Mouse (Mus musculus) kidney, embryonic 14.5 days (tissue): ENCODE results near the gene Chrdl2. TPM values are rescaled to one million over a fixed set of nuclear protein-coding genes. Genes with fewer than 3 reads are reported as not detected.
A peak's percentile ranks its signal among the peaks of the same experiment; 100 is the strongest.
"Not testable (repeated sequence)": the region's sequence is repeated elsewhere in the genome, so short reads cannot be mapped to it uniquely, and the experiment has no call there.

Experiments used
- ATAC-seq: fragments of 200-750 bp; cut with Nextera tagmentation; 2 replicates; pipeline ENCODE4 v1.8.0; 2017; ENCODE audit warnings: moderate number of reproducible peaks, mild to moderate bottlenecking, moderate TSS enrichment, moderate library complexity; ENCODE audit not compliant: low FRiP score, low TSS enrichment
- H3K27ac ChIP-seq: fragments of 300-500 bp; sonication (generic); 2 replicates; pipeline ENCODE4 v1.5.1; 2014; ENCODE audit warnings: low read depth, mild to moderate bottlenecking, low read length, moderate library complexity, mixed read lengths
- H3K27me3 ChIP-seq: fragments of 300-500 bp; sonication (generic); 2 replicates; pipeline ENCODE4 v1.6.1; 2014; ENCODE audit warnings: mild to moderate bottlenecking, low read length; ENCODE audit not compliant: control insufficient read depth, insufficient read depth
- H3K36me3 ChIP-seq: fragments of 300-500 bp; sonication (generic); 2 replicates; pipeline ENCODE4 v1.6.1; 2014; ENCODE audit warnings: low read length, mixed read lengths; ENCODE audit not compliant: control insufficient read depth, insufficient read depth
- H3K4me1 ChIP-seq: fragments of 300-500 bp; sonication (generic); 2 replicates; pipeline ENCODE4 v1.6.1; 2014; ENCODE audit warnings: low read length, mixed read lengths; ENCODE audit not compliant: control insufficient read depth, insufficient read depth
- H3K4me2 ChIP-seq: fragments of 300-500 bp; sonication (generic); replicated peaks from 2 replicates; pipeline ENCODE4 v1.6.1; 2014; ENCODE audit warnings: low read depth, mild to moderate bottlenecking, low read length
- H3K4me3 ChIP-seq: fragments of 300-500 bp; sonication (generic); 2 replicates; pipeline ENCODE4 v1.5.1; 2014; ENCODE audit warnings: mild to moderate bottlenecking, low read length
- H3K9ac ChIP-seq: fragments of 300-500 bp; sonication (generic); 2 replicates; pipeline ENCODE4 v1.6.1; 2014; ENCODE audit warnings: low read depth, mild to moderate bottlenecking, low read length, moderate library complexity
- H3K9me3 ChIP-seq: fragments of 300-500 bp; sonication (generic); 2 replicates; pipeline ENCODE4 v1.6.1; 2016; ENCODE audit warnings: low read length; ENCODE audit not compliant: control insufficient read depth
- WGBS: fragments of 180-500 bp; shearing (Covaris S2); extraction: QIAGEN DNeasy Blood & Tissue Kit; methylation state at CpG from one replicate; pipeline ENCODE4 v1.1.7; 2014; 5-methylcytosine and 5-hydroxymethylcytosine counted together
- polyA plus RNA-seq: library from polyadenylated mRNA; unstranded; fragments of >200 nt; fragmentation: Nextera tagmentation; extraction: Ambion mirVana; gene quantifications from 2 replicates; pipeline ENCODE4 v1.2.1, GENCODE M21; 2014

Chrdl2 gene
- polyA plus RNA-seq, 1 experiment from 2014 or later, result 0.32 TPM

- no peak overlapping the region for H3K4me3 ChIP-seq
- no peak for ATAC-seq
- no peaks in the 10 kb centered on the region for H3K9me3 ChIP-seq
- no peaks in the 10 kb centered on the region for H3K36me3 ChIP-seq
- H3K9ac ChIP-seq, result no peak overlapping the region
- 62% methylated on average over 4 of the region's 4 CpGs for WGBS
- no peak overlapping the region for H3K4me2 ChIP-seq
- H3K4me1 ChIP-seq, result peaks cover 32% of the 10 kb centered on the region
- H3K27ac ChIP-seq, result no peak overlapping the region
- H3K27me3 ChIP-seq, result no peaks in the 10 kb centered on the region
Observed at GRCm38 (mm10) chr7:99969151-99969550, 36.8 kb upstream of the Chrdl2 start.

- Histone ChIP-seq H3K27me3 (no peaks in the 10 kb centered on the region), H3K9ac (no peak overlapping the region), H3K4me1 (peaks cover 17% of the 10 kb centered on the region; the same call in 1 of the 2 replicates), H3K36me3 (no peaks in the 10 kb centered on the region), H3K27ac (no peak overlapping the region), H3K4me3 (no peak overlapping the region), H3K9me3 (no peaks in the 10 kb centered on the region), H3K4me2 (no peak overlapping the region)
- WGBS, result 53% methylated on average over 2 of the region's 2 CpGs
- no peak for ATAC-seq
Observed at GRCm38 (mm10) chr7:99971926-99972325, 34.0 kb upstream of the Chrdl2 start.

- H3K4me1 ChIP-seq, result peaks cover 17% of the 10 kb centered on the region; the same call in 1 of the 2 replicates
- H3K27ac ChIP-seq, H3K36me3 ChIP-seq, H3K4me2 ChIP-seq, H3K4me3 ChIP-seq, H3K27me3 ChIP-seq, ATAC-seq, H3K9ac ChIP-seq, H3K9me3 ChIP-seq: not testable (repeated sequence)
- WGBS, result 76% methylated on average over 3 of the region's 3 CpGs
Observed at GRCm38 (mm10) chr7:99972912-99973311, 33.1 kb upstream of the Chrdl2 start.

- H3K4me1 ChIP-seq, result peaks cover 13% of the 10 kb centered on the region; the same call in 1 of the 2 replicates
Observed at GRCm38 (mm10) chr7:99974208-99974970, 31.6 kb upstream of the Chrdl2 start.

GRCm38 (mm10) chr7:99975819-99976575 is 30.0 kb upstream of the Chrdl2 start:
- Histone ChIP-seq H3K9me3 (no peaks in the 10 kb centered on the region), H3K36me3 (no peaks in the 10 kb centered on the region), H3K9ac (no peak overlapping the region), H3K27ac (no peak overlapping the region), H3K4me3 (no peak overlapping the region), H3K27me3 (no peaks in the 10 kb centered on the region), H3K4me2 (no peak overlapping the region), H3K4me1 (peaks cover 13% of the 10 kb centered on the region; the same call in 1 of the 2 replicates)
- ATAC-seq, result no peak
- WGBS, result 88% methylated on average over 5 of the region's 5 CpGs

More at GRCm38 (mm10) chr7:99974208-99974970, 31.6 kb upstream of the Chrdl2 start:
- no peak overlapping the region for H3K27ac ChIP-seq
- no peak overlapping the region for H3K4me3 ChIP-seq
- no peak overlapping the region for H3K9ac ChIP-seq
- no peak for ATAC-seq
- no peak overlapping the region for H3K4me2 ChIP-seq
- H3K27me3 ChIP-seq, result no peaks in the 10 kb centered on the region
- no peaks in the 10 kb centered on the region for H3K36me3 ChIP-seq
- WGBS, result 60% methylated on average over 10 of the region's 10 CpGs
- no peaks in the 10 kb centered on the region for H3K9me3 ChIP-seq

GRCm38 (mm10) chr7:99978041-99978440 is 27.9 kb upstream of the Chrdl2 start:
- Histone ChIP-seq H3K27me3 (no peaks in the 10 kb centered on the region), H3K4me1 (peaks cover 6% of the 10 kb centered on the region; the same call in 1 of the 2 replicates), H3K9ac (no peak overlapping the region), H3K27ac (no peak overlapping the region), H3K9me3 (no peaks in the 10 kb centered on the region), H3K4me3 (no peak overlapping the region), H3K36me3 (no peaks in the 10 kb centered on the region), H3K4me2 (no peak overlapping the region)
- WGBS, result 92% methylated on average over 2 of the region's 2 CpGs
- ATAC-seq, result no peak

- peak overlapping the region; percentile 52 for H3K4me2 ChIP-seq
- H3K9ac ChIP-seq, result peak overlapping the region; percentile 97
- H3K9me3 ChIP-seq, result no peaks in the 10 kb centered on the region
- no peaks in the 10 kb centered on the region for H3K36me3 ChIP-seq
- peak overlapping the region; percentile 97 for H3K4me3 ChIP-seq
- no peaks in the 10 kb centered on the region for H3K27me3 ChIP-seq
- H3K4me1 ChIP-seq, result peaks cover 6% of the 10 kb centered on the region; the same call in 1 of the 2 replicates
- no peak overlapping the region; the same call in 1 of the 2 replicates for H3K27ac ChIP-seq
- ATAC-seq, result no peak
- WGBS, result 5% methylated on average over 6 of the region's 6 CpGs
Observed at GRCm38 (mm10) chr7:99979081-99979480, 26.9 kb upstream of the Chrdl2 start.

- peak overlapping the region; percentile 97 for H3K4me3 ChIP-seq
- peak overlapping the region; percentile 97 for H3K9ac ChIP-seq
- peak overlapping the region; percentile 94 for H3K27ac ChIP-seq
- peak; percentile 81 for ATAC-seq
- H3K4me2 ChIP-seq, result peak overlapping the region; percentile 52
- H3K4me1 ChIP-seq, result peaks cover 2% of the 10 kb centered on the region; the same call in 1 of the 2 replicates
- no peaks in the 10 kb centered on the region for H3K36me3 ChIP-seq
- WGBS, result under 1% methylated on average over 38 of the region's 51 CpGs
- H3K9me3 ChIP-seq, result no peaks in the 10 kb centered on the region
- no peaks in the 10 kb centered on the region for H3K27me3 ChIP-seq
Observed at GRCm38 (mm10) chr7:99979546-99980131, 26.3 kb upstream of the Chrdl2 start.
